Mouse (Mus musculus): Measurements from ENCODE around the gene Topors. TPM values are rescaled to one million over a fixed set of nuclear protein-coding genes. Genes with fewer than 3 reads are reported as not detected.

The Topors gene
- total RNA-seq, 4 experiments from 2014 or later: 29.0 to 30.4 (median 29.9) TPM

GRCm38 (mm10) chr4:40244035-40244434 lies 25.6 kb downstream of the Topors start:
- no peak for DNase-seq

DNA sequence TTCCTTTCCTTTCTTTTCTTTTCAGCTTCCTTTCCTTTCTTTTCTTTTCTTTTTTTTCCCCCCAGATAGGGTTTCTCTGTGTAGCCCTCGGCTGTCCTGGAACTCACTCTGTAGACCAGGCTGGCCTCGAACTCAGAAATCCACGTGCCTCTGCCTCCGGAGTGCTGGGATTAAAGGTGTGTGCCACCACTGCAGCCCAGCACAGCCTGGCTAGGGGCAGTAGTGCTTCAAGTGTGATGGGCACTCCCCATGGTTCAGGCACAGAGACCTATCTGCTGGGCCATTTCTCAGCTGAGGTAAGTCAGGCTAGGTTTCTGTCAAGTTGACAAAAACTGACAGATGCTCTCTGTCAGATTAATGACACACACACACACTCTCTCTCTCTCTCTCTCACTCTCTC lies 26.6 kb downstream of the Topors start:
- DNase-seq: no peak

GRCm38 (mm10) chr4:40241928-40242327 lies 27.7 kb downstream of the Topors start:
- no peak for DNase-seq

DNA sequence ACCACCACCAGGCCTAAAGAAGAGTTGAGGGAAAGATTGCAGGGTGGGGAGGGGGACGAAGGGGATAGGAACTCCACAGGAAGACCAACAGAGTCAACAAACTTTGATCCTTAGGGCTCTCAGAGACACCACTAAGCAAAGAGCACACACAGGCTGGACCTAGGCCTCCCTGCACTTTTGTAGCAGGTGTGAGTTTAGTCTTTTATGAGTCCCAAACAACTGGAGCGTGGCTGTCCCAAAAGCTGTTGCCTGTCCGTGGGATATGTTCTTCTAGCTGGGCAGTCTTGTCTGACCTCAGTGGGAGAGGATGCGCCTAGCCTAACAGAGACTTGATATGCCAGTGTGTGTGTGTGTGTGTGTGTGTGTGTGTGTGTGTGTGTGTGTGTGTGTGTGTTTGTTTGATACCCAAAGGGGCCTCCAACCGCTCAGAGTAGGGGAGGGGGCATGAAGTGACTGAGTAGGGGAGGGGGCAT lies 29.3 kb downstream of the Topors start:
- no peak for DNase-seq

DNA sequence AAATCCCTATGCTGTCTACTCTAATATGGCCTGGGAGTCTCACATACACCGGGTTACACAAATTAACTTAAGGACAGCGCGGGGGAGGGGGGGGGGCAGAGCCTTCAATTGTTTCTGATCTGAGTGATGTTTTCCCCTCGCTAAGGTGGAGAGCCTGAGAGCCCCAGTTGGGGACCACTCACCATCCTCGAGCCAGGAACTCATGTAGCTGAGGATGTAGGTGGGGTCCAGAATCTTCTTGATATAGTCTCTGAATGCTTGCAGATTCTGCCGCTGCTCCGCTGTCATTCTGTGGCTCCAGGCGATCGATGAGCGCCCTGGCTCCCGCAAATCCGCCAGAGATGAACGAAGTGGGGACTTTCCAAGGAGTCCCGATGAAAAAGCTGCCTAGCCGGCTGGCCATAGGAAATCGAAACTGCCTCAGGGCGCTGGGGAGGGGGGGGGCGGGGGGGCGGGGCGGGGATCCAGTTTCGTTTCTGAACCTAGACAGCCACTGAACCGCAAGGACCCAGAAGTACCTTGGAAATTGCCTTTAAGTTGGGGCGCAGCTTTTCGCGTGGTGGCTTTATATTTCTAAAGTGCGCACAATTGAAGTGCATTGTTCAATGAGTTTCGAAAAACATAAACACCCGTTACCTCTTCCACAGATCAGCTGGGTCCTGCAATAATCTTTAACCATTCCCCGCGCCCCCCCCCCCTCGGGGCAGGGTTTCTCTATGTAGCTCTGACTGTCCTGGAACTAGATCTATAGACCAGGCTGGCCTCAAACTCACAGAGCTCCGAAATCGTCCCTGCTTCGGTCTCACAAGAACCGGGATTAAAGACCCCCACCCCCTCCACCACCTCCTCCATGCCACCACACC lies 30.0 kb downstream of the Topors start, which contains the start of gene Ddx58:
Ddx58 (minus strand) TSS at position 420 of the 863 bp plus-strand sequence.
- peak; percentile 18 for DNase-seq

DNA sequence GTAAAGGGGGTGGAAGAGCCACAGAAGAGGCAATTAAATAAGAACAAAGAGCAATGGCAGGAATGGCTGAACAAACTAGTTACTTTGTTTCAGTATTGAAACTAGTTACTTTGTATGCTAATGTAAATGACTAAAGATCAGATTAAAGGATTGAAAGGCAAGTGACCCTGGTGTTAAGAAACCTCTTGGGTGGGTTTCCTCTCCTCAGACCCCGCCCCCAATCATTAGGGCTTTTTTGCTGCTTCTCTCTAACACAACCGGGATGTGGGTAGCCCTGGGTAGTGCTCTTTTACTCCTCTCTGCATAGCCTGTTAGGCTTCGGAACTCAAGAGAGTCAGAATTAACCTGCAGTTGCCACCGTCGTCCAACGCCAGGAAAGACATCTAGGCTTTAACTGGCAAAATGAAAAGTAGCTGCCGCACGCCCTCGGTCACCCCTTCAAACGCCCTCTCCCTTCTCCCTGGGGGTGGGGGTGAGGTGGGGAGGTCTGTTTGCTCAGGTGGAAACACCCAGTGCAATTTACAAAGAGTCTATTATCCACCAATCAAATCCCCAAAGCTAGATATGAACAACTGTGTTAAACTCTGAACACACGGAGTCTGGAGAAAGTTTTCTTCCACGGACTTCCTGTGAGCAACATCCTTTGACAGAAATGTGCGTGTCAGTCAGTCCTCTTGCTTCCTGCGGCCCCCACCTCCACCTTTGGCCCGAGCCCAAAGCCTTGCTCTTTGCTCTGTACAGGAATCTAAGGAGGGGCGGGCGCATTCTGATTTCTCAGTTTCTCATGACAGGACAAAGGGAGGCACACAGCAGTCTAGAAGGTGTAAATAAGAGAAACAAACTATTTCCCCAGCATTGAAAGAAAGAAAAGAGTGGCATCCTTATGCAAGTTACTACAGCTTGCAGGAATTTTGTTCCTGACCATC lies 30.9 kb downstream of the Topors start:
- peak; percentile 70 for DNase-seq

DNA sequence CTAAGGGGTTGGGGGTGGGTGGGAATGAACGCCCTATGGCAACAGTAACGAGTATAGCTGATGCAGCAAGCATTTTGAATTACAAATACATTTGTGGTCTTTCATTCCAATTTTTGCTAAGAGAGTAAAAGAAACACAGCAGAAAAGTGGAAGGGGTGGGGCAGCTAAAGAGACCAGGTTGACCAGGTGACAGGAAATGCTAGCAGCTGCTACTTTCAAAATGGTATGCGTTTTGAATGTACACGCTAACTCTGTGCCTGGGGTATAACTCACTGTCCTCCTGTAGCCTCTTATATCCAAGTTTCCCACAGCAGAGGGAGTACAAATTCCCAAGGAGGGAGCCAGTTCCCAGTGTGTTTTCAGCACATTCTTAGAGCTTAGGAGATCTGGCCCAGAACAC lies 32.8 kb downstream of the Topors start:
- no peak for DNase-seq

DNA sequence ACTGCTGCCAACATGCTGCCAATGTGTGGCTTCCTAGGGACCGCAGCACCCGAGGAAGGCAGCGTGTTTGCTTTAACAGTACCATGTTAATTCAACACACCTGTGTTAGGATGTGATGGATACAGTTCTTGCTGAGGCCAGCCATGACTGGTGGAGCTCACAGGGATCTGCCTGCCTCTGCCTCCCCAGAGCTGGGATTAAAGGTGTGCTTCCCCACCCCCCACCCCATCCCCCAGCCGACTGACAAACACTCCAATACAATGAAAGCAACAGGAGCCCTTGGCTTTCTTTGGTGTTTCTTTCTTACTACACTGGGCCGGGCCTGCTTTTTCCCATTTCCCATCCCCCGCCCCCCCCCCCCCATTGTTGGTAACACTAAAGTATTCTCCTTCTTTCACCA lies 35.4 kb downstream of the Topors start:
- DNase-seq: no peak

GRCm38 (mm10) chr4:40233062-40233664 lies 36.5 kb downstream of the Topors start:
- DNase-seq: no peak

DNA sequence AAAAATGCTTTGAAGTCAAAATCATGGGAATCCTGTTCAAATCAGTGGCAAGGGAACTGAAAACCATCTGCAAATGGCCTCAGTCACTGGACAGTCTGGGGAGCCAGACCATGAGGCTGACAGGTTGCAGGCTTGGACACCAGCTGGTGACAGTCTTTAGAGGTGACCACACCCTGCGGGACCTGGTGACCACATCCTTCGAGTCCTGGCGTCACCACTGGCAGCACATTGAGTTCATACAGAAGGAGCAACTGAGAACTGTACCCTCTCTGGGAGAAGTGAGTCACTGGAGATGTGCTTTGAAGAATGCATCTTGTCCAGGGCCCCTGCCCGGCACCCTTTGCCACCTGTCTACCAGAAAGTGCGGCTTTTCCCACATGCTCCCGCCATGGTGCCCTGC lies 39.9 kb downstream of the Topors start:
- no peak for DNase-seq

- no peak for DNase-seq
Measured at GRCm38 (mm10) chr4:40227886-40228285, 41.8 kb downstream of the Topors start.

GRCm38 (mm10) chr4:40227131-40227530 lies 42.5 kb downstream of the Topors start:
- DNase-seq: no peak

GRCm38 (mm10) chr4:40226095-40226494 lies 43.6 kb downstream of the Topors start:
- no peak for DNase-seq

DNA sequence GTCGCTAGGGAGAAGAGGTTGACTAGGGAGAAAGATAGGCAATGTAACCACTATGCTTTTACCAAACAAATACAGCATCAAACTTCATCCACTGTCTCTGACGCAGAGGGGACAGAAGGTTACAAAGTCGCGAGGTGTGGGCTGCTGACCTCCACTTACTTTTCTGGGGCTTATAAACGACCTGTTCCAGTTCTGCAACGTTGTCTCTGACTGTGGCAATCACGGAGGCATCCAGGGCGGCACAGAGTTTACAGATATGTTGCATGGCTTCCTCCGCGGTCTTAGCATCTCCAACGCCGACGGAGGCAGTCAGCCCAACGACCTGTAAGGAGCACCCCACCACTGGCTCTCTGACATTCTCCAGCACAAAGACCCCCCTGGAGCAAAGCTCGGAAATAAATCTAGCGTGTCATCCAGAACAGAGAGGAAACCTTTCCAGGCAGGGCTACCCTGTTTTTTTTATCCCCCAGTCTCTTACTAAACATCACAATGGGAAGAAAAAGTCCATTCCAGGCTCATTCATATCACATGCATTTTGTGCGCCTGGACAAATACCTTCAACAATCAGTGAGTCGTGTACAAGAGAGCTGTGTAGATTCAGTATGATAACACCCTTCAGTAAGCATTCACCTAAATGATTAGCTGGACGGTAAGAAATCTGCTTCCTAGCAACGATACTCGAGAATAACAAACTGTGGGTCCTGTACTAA lies 47.6 kb downstream of the Topors start:
- DNase-seq: no peak

- DNase-seq: no peak
Measured at GRCm38 (mm10) chr4:40221004-40221760, 48.5 kb downstream of the Topors start.

DNA sequence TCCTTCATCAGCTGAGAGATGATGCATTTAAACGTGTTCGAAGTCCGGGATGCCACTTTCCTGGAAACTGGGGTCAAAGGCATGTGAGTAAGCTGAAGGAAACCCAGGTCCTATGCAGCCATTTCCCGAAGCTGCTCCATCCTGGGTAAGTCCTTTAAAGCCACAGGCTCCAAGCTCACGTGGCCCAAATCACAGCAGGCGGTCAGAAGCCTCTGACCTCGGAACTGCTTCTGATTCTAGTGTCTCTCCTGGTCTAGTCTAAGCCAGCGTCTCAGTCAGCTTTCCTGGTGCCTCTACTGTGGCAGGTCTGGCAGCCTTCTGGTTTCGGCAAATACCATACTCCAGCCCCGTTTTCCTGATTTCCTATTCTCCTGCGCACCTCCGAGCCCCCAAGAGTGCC lies 49.2 kb downstream of the Topors start:
- no peak for DNase-seq

DNA sequence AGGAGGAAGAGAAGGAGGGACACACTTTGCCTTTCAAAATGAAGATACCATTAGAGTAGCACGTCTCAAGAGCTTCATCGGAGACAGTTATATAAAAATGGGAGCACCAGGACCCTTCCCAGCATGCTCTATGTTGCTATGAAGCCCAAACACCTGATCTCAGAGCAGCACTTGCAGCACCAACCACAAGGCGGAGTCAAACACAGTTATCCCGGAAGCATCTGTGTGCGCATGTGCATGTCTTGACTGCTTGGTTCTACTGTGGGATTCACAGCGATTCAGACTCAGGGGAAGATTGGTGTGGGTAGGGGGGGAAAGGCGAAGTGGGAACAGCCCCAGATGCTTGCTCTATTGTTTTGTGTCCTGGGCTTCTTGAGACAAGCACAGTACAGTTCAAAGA lies 51.3 kb downstream of the Topors start:
- DNase-seq: no peak

- DNase-seq: no peak
Measured at GRCm38 (mm10) chr4:40217910-40218309, 51.7 kb downstream of the Topors start.

- DNase-seq: no peak
Measured at GRCm38 (mm10) chr4:40212177-40212576, 57.5 kb downstream of the Topors start.
